Mouse (Mus musculus): ENCODE data around the gene Gm8122.
"Not testable (repeated sequence)": the region's sequence is repeated elsewhere in the genome, so short reads cannot be mapped to it uniquely, and the experiment has no call there.

- TF ChIP-seq GATA1 (IDR thresholded peaks at IDR 0.05; ENCODE audit: borderline replicate concordance, low read length); FLI1 (IDR thresholded peaks at IDR 0.05; ENCODE audit: low read length): not testable (repeated sequence)
Measured at GRCm38 (mm10) chr14:43277468-43277867, 42.4 kb upstream of the Gm8122 start.

All from megakaryocyte, embryonic 14.5 days (primary cell).